Mouse (Mus musculus): ENCODE measurements around the gene a.
A peak's percentile ranks its signal among the peaks of the same experiment; 100 is the strongest.
"Not testable (repeated sequence)": the region's sequence is repeated elsewhere in the genome, so short reads cannot be mapped to it uniquely, and the experiment has no call there.

The a gene

DNA sequence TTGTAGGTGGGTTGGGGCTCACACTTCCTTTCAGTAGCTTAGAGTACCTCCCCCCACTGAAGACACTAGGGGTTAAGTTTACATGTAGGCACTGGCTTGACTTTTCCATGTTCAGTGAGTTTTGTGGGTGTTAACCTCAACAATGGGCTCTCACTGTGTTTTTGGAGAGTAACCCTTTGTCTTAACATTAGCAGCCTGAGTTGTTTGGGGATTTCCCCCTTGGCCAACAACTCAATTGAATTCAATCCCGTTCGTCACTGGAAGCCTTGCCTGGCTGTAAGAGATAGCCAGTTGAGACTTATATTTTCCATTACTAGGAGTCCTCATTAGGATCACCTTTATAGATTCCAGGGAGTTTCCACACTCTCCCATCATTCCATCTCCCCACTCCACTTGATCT, 45.3 kb downstream of the a start:
- DNase-seq (ENCODE audit: extremely low spot score) = no peak

DNA sequence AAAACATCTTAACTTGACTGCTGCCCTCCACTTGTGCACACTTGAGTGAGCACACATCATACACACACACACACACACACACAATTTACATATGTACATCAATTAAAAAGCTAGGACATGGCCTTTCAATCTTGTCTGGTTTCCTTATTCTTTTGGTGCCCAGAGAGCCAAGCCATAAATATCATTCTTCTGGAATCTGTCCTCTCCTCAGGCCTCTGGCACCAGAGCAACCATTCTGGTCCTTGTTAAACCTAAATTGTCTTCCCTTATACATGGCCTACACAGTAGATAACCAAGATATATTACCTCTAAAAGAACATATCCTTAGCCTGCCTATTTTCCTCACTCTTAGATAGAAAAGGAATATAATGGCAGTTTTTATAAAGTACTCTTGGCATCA, 56.9 kb downstream of the a start:
- no peak for DNase-seq (ENCODE audit: extremely low spot score)

DNA sequence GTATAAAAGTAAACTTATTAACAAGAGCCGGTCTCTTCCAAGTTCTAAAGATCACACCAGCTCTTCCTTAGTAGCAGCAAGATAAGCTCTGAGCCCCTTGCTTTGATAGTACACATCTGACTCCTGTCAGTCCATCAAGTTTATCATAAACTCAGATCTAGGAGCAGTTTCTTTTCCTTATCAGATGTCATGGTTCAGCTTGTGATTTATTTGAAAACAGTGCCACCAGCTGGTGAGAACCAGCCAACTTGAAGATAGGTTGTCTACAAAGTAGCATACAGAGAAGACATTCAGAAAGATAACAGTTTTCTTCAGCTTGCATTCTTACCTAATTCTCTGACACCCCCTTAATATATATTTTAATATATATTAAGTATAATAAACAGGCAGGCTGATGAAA, 64.2 kb downstream of the a start:
- DNase-seq (ENCODE audit: extremely low spot score) = no peak

DNA sequence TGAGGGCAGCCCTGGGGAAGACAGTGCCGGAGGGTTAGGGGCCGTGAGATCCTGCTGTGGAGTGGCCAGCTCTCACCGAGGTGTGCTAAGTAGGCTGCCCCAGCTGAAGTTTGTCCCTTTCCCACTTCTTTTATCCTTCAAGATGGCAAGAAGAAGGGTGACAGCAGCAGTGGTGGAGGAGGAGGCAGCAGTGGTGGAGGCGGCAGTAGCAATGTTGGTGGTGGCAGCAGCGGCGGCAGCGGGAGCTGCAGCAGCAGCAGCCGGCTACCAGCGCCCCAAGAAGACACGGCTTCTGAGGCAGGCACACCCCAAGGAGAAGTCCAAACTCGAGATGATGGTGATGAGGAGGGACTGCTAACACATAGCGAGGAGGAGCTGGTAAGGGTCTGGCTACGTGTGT, 72.5 kb downstream of the a start:
- no peak for DNase-seq (ENCODE audit: extremely low spot score)

DNA sequence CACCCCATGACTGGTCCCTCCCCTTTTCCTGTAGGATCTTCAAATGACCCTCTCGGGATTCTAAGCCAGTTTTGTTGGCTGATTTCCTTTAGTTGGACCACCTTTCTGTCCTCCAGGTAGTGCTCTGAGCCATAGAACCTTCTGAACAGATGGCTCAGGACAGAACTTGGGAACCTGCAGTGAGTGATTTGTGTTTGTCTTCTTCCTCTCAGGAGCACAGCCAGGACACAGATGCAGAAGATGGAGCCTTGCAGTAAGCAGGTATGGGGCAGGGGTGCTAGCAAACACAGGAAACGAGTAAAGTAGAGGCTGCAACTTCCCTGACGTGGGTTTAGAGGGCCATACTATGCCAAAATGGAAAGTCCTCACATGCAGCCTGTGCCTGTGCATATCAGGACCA, 74.5 kb downstream of the a start:
- DNase-seq (ENCODE audit: extremely low spot score) = no peak

DNA sequence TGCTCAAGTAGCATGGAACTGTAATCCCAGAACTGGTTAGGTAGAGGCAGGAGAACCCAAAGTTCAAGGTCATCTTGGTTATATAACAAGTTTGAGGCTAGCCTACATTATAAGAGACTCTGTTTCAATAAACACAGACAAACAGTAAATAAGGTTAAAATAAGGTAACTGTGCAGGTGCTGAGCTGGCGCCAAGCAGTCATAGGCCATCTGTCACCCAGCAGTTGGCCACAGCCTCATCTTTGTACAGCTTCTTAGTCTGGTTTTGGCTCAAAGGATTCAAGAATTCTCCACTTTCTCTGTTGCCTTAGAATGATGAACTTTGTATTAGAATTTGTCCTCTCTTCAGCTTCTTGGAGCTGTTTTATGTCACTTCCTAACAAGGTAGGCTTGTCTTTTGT, 76.9 kb downstream of the a start:
- DNase-seq (ENCODE audit: extremely low spot score) = no peak

DNA sequence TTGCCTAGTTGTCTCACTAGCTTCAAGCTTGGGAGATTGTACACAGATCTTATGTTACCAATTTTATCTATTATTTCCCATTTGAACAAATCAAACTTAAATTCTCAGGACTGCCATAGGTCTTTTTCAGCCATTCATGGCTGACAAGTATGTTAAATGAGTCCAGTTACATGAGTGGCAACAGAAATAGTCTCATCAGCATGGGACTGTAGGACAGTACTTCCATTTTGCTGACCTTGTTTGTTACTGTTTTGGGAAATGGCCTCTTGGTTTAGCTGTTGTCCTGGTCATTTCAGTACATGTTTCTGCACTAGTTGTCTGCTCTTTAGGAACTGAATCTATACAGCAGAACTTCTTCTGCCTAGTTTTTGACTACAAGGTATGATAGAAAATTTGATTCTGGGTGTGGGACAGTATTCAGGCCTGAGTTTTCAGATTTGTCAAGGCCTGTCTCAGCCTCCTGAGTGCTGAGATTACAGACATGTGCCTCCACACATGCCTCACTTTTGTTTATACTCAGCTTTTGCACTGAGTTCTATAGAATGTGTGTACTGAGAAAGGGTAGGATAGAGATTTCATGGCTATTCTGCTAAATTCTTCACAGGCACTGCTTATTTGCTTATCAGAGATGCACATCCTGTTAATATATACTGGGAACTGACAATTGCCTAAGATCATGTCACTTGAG, 78.9 kb downstream of the a start:
- DNase-seq (ENCODE audit: extremely low spot score) = no peak

DNA sequence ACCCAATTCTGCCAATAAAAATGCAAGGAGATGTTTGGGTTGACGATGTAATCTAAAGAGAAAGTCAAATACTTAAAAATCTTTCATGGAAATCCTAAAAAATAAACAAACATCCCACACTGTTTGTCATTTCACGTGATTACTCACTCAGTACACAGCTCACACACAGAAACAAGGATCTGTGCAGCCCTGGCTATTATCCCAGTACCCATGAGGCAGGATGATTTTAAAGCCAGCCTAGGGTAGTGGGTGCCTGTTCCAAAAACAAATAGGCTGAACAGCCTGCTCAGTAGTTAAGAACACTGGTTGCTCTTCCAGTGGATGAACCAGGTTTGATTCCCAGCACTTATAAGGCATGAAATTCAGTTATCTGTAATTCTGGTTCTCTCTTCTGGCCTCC, 85.4 kb downstream of the a start:
- DNase-seq (ENCODE audit: extremely low spot score) = no peak

DNA sequence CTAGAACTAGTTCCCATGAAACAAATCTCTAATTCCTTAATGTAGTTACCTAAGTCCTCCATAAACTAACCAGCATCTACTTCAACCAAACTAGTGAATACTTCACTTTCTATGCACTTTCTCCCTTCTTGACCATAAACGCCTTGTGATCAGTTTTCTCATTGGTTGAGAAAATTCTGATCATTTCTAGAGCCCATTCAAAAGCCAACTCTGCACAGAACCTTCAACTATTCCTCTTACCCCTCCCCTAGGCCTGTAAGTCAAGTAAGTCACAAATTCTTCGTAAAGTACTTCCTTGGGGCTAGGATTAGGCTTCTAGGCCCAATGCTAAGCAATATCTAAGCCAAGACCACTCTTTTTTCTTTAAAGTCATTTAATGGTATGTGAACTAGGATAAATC, 100.4 kb downstream of the a start:
- no peak for DNase-seq (ENCODE audit: extremely low spot score)

DNA sequence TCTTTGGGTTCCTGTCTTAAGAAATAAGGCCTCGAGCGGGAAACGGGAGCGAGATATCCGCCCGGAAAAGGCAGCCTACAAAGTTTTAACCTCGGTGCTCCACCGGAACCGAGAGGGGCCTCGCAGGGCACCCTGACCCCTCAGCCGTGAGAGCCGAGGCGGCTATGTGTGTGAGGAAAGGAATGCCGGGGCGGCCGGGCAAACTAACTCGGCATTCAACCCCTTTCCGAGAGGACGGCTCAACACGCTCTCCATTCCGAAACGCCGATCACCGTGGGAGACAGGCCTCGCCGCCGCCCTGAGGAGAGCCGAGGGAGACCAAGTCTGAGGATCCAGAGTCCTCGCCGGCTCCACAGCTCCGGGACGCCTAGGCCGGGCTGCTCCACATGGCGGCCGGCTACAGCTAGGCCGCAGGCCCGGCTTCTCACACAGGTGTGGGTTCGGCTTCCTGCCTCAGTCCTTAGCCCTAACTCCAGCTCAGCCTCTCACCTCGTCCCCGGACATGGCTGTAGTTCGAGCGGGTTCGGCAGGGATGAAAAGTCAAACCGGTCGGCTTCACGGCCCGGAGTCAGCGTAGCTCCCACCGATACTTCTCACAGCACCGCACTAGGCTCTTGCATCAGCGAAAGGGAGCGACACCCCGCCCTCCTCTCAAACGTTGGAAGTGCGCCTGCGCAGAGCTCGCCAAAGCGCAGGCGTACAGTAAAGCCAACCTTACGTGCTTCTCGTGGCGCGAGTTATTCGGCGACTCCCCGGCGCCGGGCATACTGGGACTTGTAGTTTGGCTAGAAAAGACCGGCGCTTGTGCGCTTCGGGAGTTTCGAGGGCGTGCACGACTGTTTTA, 101.2 kb downstream of the a start, which contains the start of gene Eif2s2:
TSS of gene Eif2s2 (minus strand) at position 735 of the 844 bp plus-strand sequence.
- peak; percentile 94 for DNase-seq (ENCODE audit: extremely low spot score)

DNA sequence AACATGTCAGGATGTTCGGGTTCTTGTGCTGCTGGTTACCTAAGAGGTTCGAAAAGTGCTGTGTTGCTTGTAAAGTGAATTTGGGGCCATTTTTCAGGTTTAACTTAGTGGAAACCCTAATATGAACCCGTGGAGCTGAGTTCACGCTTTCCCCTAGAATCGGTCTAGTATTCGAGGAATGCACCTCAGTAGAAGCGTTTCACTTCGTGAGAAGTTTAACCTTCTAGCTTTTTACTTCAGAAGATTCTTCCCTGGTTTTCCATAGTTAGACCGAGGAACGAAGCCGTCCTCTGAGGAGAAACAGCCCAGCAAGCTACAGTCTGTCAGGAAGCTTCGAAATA, 101.8 kb downstream of the a start:
- no peak for DNase-seq (ENCODE audit: extremely low spot score)

DNA sequence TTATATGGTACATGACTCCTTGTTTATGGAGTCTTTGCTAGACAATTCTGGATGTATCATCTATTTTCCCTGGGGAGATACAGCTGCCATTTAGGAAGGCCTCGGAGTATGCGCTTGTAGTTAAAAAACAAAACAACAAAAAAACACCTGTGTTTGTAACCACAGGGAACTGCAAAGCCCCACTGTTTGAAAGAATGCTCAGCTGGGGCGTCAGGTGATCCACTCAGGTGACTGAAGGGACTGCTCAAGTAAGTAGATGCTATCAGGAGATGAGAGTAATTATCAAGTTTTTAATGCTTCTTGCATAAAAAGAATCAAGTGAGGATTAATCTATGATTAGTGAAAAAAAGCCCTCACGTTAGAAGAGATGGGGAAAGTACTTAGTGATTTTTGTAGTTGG, 102.3 kb downstream of the a start:
- DNase-seq (ENCODE audit: extremely low spot score) = no peak

DNA sequence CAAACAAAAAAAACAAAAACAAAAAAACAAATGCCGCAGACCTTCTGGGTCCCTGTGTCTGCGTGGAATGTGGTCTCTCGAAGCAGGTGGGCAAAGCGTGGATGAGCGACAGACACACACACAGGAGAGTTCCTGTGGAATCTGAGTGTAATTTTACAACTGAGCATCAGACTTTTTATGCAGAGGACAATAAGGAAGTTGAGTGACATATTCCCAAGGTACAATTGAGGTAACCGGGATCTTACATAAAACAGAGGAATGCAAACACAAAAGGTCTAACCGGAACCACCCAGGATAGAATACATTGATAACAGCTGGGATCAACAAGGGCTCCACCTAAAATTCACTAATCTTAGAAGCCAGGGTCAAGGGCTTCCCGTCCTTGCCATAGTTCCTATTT, 107.8 kb downstream of the a start:
- not testable (repeated sequence) for DNase-seq (ENCODE audit: extremely low spot score)

DNA sequence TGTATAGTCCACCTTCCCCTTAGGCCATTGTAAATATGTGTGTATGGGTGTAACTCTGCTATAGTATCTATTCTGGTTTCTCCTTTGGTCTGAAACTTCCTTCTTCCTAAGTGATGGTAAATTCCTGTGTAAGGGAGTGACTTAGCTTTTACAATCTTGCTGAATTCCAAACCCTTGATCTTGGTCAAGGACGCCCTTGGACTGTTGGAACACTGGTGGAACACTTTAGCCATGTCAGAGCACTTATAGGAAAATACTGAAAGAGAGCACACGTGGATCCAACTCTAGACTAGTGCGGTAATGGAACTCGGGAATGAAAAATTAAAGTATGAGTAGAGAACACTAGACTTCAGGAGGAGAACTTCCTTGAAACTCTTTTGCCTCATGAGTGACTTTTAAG, 108.2 kb downstream of the a start:
- DNase-seq (ENCODE audit: extremely low spot score) = not testable (repeated sequence)

DNA sequence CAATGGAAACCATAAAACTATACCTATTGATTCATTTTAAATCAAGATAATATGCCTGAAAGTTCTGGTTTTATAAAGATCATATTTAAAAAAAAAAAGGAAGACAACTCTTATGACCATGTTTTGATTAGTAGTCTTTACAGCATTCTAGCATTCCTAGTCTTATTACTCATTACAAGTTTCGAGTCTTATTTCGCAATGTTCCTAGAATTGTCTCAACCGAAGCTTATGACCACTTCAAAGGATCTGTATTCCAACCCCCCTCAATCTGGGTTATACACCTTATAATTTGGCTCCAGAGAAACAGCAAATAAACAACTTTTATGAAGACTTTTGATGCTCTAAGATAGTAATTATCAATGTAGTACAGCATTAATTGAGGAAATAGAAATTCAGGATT, 110.9 kb downstream of the a start:
- DNase-seq (ENCODE audit: extremely low spot score) = no peak

DNA sequence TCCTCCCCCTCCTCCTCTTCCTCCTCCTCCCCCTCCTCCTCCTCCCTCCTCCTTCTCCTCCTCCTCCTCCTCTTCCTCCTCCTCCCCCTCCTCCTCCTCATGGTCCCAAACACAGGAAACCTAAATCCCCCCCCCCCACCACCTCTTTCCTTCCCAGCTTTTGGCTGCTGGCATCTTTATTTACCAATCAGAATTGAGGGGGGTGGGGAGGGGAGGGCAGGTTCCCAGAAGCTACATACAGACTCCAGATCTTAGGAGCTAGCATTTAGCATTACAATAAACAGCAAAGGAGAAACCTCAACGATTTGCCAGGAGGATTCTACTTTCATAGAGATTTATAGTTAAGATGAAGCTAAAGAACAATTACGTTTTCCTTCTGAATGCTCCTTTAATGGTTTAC, 114.6 kb downstream of the a start:
- DNase-seq (ENCODE audit: extremely low spot score) = no peak

DNA sequence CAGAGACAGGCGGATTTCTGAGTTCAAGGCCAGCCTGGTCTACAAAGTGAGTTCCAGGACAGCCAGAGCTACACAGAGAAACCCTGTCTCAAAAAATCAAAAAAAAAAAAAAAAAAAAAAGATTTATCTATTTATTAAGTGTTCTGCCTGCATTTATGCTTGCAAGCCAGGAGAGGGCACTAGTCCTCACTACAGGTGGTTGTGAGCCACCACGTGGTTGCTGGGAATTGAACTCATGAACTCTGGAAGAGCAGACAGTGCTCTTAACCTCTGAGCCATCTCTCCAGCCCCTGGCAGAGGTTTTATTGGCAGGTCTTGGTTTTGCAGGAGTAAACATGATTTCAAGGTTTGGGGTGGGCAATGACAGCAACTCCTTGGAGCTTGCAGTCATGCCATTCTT, 117.0 kb downstream of the a start:
- not testable (repeated sequence) for DNase-seq (ENCODE audit: extremely low spot score)

DNA sequence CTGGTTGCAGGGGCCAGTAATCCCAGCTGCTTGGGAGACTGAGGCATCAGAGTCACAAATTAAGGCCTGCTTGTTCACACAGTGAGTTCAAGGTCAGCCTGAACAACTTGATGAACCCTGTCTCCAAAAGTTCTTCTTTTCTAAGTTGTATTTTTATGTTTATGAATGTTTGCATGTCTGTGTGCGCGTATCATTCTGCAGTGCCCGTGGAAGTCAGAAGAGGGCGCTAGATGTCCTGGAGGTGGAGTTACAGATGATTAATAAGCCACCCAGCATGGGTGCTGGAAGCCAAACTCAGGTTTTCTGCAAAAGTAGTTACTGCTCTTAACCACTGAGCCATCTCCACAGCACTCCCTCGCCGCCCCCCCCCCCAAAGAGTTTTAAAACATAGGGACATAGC, 118.6 kb downstream of the a start:
- no peak for DNase-seq (ENCODE audit: extremely low spot score)

DNA sequence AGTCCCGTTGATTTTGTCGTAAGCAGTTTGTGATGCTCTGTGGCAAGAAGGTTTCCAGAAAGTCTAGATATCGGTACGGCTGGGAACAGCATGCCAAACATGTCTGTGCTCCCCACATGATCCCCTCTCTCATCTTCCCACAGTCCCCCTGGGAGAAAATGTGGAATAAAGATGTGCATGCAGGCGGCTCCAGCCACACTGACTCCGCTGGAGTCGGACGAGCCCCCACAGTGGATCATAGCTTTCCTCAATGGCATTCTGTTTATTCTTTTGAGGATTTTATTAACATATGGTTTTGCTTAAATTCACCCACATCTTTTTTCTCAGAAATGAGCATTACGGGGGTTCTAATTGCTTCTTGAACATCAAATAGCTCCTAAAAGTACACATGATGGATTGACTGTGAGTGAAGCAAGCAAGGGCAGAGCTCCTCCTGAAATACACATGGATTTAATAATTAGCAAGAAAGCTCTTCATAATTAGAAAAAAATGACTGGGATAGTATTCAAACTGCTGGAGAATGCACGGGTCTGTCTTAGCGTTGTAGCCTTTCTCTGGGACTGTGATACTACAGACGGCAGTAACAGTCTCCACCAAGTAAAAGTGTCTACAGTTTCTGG, 124.8 kb downstream of the a start:
- no peak for DNase-seq (ENCODE audit: extremely low spot score)

DNA sequence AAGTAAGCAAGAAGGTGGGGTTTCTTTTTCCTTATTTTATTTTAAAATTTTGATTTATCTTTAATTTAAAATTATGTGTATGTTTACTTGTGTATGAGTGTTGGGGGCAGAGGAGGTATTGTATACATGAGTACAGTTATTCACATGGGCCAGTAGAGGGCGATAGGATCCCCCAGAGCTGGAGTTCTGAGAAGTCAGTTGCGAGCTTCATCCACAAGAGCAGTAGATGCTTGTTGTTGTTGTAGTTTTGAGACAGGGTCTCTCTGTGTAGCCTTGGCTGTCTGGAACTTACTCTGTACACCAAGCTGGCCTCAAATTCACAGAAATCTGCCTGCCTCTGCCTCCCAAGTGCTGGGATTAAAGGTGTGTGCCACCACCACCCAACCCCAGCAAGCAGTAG, 125.3 kb downstream of the a start:
- peak; percentile 38 for DNase-seq (ENCODE audit: extremely low spot score)

DNA sequence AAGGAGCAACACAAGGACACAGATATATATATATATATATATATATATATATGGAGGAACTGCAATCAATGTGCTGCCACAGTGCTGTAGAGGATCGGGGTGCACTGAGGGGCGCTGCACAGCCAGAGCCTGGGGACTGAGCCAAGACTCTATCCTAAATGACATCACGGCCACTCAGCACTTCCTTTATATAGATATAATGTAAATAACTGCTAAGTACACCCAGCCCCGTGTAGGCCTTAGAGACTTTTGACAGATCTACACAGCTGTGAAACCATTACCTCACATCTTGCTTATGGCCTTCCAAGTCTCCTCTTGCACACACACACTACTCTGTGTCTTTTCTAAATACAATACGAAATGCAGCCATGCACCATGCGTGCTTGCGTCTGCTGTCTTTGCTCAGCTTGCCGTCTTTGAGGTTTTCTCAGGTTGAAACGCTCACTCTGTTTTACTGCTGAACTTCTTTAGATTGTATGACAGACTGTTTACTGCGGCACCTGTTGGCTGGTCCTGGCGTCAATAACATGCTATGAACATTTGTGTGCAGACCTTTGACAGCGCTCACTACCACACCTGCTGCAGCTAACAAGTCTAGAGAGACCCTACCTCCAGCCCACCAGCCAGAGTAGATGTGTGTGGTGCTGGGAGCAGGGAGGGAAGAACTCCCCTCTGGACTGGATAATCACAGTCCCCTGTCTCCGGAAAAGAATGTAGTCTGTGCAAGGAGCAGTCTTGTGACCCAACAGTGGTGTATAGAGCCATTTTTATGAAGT, 126.9 kb downstream of the a start:
- no peak for DNase-seq (ENCODE audit: extremely low spot score)

DNA sequence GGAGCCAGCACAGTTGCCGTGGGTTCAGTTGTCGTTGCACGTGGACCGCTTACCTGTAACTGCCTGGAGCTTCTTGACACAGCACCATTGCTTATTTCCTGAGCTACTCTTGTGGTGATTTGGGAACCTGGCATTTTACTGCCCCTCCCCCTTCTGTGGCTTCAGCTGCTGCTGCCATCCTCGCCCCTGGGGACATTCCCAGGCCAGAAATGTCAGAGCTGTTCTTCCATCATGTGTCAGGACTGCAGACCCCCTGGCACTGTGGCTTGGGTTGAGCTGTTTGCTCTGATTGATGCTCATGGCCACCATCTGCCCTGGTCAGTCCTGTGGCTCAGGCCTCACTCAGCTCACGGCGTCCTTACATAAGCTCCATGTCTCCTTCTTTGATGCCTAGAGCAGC, 129.7 kb downstream of the a start:
- no peak for DNase-seq (ENCODE audit: extremely low spot score)

Data from embryo, embryonic 9.5 days (tissue).